Mouse (Mus musculus): Measurements from ENCODE around the gene Phf21b.

DNA sequence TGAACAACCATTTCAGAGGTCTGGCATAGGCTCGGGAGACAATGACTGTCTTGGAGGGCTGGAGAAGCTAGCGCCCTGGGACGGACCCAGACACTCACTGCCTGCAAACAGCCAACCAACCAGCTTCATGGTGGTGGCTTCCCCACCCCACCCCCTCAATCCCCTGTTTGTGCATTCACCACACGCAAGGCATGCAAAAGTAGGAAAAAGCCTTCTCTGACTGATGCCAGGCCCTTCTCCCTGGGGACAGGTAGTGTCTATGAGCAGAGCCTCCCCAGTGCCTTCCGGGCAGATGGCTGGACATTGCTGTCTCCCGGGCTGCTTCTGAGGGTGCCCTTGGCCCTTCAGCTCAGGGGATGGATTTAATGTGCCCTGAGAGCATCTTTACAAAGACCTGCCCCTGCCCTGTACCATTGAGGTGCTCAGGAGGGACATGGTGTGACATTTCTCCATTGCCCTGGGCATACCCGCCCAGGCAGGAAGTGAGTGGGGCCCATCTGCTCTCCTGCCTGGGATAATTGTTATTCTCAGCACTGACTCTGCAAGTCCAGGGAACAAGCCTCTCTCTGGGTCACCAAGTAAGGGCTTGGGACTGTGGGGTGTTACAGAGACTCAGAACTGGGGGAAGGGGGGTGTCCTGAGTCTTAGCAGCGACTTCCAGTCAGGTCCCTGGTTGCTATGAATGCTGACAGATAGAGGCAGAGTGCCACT is 93.0 kb downstream of the Phf21b start:
- TF ChIP-seq CTCF (IDR thresholded peaks at IDR 0.05) (no peak), EP300 (IDR thresholded peaks at IDR 0.05) (no peak)
